Mouse (Mus musculus) lung, embryonic 16.5 days (tissue): ENCODE results near the gene Secisbp2l. TPM values are rescaled to one million over a fixed set of nuclear protein-coding genes. Genes with fewer than 3 reads are reported as not detected.

ENCODE experiments used
- ATAC-seq: fragments of 200-750 bp; cut with Nextera tagmentation; 2 replicates; pipeline ENCODE4 v1.8.0; 2017; ENCODE audit warnings: low read depth, mild to moderate bottlenecking, moderate library complexity
- H3K27ac ChIP-seq: fragments of 300-500 bp; sonication (generic); 2 replicates; pipeline ENCODE4 v1.5.1; 2014; ENCODE audit warnings: mild to moderate bottlenecking, control low read depth, low read length
- H3K27me3 ChIP-seq: fragments of 300-500 bp; sonication (generic); 2 replicates; pipeline ENCODE4 v1.6.1; 2014; ENCODE audit warnings: low read depth, low read length, mixed read lengths; ENCODE audit not compliant: control insufficient read depth, insufficient read depth
- H3K36me3 ChIP-seq: fragments of 300-500 bp; sonication (generic); 2 replicates; pipeline ENCODE4 v1.6.1; 2014; ENCODE audit warnings: low read length; ENCODE audit not compliant: control insufficient read depth, insufficient read depth
- H3K4me1 ChIP-seq: fragments of 300-500 bp; sonication (generic); replicated peaks from 2 replicates; pipeline ENCODE4 v1.6.1; 2014; ENCODE audit warnings: low read length, mixed read lengths; ENCODE audit not compliant: control insufficient read depth, insufficient read depth
- H3K4me2 ChIP-seq: fragments of 300-500 bp; sonication (generic); 2 replicates; pipeline ENCODE4 v1.6.1; 2014; ENCODE audit warnings: low read depth, low read length, control low read depth
- H3K4me3 ChIP-seq: fragments of 300-500 bp; sonication (generic); 2 replicates; pipeline ENCODE4 v1.5.1; 2014; ENCODE audit warnings: mild to moderate bottlenecking, low read length, control low read depth
- H3K9ac ChIP-seq: fragments of 300-500 bp; sonication (generic); 2 replicates; pipeline ENCODE4 v1.6.1; 2014; ENCODE audit warnings: low read length, control low read depth
- H3K9me3 ChIP-seq: fragments of 300-500 bp; sonication (generic); 2 replicates; pipeline ENCODE4 v1.6.1; 2016; ENCODE audit warnings: low read length; ENCODE audit not compliant: control insufficient read depth
- WGBS: fragments of 180-500 bp; shearing (Covaris S2); extraction: QIAGEN DNeasy Blood & Tissue Kit; methylation state at CpG from one replicate; pipeline ENCODE4 v1.1.7; 2014; 5-methylcytosine and 5-hydroxymethylcytosine counted together
- polyA plus RNA-seq: library from polyadenylated mRNA; unstranded; fragments of >200 nt; fragmentation: Nextera tagmentation; extraction: Ambion mirVana; gene quantifications from 2 replicates; pipeline ENCODE4 v1.2.1, GENCODE M21; 2015

Gene Secisbp2l
- polyA plus RNA-seq, result 20.6 TPM in 2 replicates

- Histone ChIP-seq H3K27me3 (no peaks in the 10 kb centered on the region), H3K9ac (peak within 1 kb of the TSS; percentile 93), H3K4me1 (peaks cover 7% of the 10 kb centered on the region), H3K36me3 (no peaks in the 10 kb centered on the region), H3K9me3 (no peaks in the 10 kb centered on the region), H3K4me3 (peak within 1 kb of the TSS; percentile 90), H3K27ac (peak within 1 kb of the TSS; percentile 80), H3K4me2 (peak within 1 kb of the TSS; percentile 81)
- WGBS, result under 1% methylated on average over 28 of the region's 28 CpGs
- peak; percentile 98 for ATAC-seq
Observed at GRCm38 (mm10) chr2:125782719-125783109, at the start of gene Secisbp2l. TSS of gene Secisbp2l (minus strand) at chr2:125782870.

GRCm38 (mm10) chr2:125829924-125830323 is 47.3 kb upstream of the Secisbp2l start:
- Histone ChIP-seq H3K9me3 (no peaks in the 10 kb centered on the region), H3K36me3 (peaks cover 29% of the 10 kb centered on the region), H3K4me2 (no peak overlapping the region), H3K4me3 (no peak overlapping the region), H3K27ac (no peak overlapping the region), H3K9ac (no peak overlapping the region), H3K27me3 (no peaks in the 10 kb centered on the region), H3K4me1 (no peaks in the 10 kb centered on the region)
- WGBS, result 89% methylated on average over 2 of the region's 2 CpGs
- no peak for ATAC-seq

DNA sequence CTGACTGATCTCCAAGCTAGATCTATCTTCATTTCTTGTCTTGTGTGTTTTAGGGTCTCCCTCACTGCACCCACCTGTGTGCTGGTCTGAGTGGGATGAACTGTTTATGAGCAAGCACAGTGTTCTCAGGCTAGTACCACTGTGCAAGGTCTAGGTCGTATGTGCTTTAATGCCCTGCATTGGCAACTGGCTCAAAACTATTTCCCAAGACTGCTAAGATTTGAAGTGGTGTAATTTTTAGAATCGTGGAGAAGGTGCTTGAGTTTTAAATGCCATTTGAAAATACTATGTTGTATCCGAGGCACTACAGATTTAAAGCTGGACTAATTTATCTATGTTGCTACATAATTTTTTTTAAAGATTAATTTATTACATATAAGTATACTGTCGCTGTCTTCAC is 45.2 kb upstream of the Secisbp2l start:
- 83% methylated on average over 4 of the region's 4 CpGs for WGBS

DNA sequence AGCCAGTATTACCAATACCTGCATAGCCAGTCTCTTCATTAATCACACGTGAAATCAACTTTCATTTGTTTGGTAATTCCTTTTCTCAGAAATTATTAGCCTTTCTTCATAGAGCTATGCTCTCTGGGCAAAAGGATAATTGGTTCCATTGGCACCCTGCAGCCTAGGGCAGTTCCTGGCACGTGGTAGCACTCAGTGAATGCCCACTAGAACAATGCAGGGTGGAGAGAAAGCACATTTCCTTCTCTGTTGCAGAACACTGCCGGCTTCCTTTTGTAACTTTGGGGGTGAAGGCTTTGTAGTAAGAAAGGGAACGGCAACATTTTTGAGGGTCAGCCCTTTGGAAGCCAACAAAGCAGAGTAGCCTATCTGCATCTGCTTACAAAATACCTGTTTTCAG is 43.5 kb upstream of the Secisbp2l start:
- Histone ChIP-seq H3K4me2 (no peak overlapping the region), H3K9ac (no peak overlapping the region), H3K27ac (no peak overlapping the region), H3K4me1 (no peaks in the 10 kb centered on the region), H3K9me3 (no peaks in the 10 kb centered on the region), H3K27me3 (no peaks in the 10 kb centered on the region), H3K36me3 (peaks cover 8% of the 10 kb centered on the region; the same call in 1 of the 2 replicates), H3K4me3 (no peak overlapping the region)
- no peak for ATAC-seq
- 77% methylated on average over 4 of the region's 4 CpGs for WGBS

More for the DNA sequence above, 45.2 kb upstream of the Secisbp2l start:
- no peak overlapping the region for H3K4me3 ChIP-seq
- H3K9ac ChIP-seq, result no peak overlapping the region
- H3K4me1 ChIP-seq, result no peaks in the 10 kb centered on the region
- no peaks in the 10 kb centered on the region for H3K27me3 ChIP-seq
- H3K9me3 ChIP-seq, result no peaks in the 10 kb centered on the region
- no peak overlapping the region for H3K4me2 ChIP-seq
- no peak overlapping the region for H3K27ac ChIP-seq
- ATAC-seq, result no peak
- H3K36me3 ChIP-seq, result peaks cover 20% of the 10 kb centered on the region

DNA sequence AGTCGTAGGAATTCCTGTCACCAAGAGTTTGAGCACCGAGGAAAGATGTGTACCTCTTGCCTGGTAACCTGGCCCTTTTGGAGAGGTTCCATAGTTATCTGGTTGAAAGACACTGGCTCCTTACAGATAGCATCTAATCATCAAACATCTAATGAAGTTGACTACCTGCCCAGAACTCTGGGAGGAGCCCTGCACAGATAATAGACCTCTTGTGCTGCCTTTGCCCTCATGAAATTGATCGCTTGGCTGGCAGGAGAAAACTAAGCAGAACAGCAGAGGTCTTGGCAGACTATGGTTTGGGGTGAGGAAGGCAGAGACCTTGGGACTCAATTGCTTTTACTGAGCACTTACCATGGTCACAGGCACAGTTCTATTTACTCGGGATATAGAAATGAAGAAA is 37.7 kb upstream of the Secisbp2l start:
- Histone ChIP-seq H3K4me1 (no peaks in the 10 kb centered on the region), H3K4me2 (no peak overlapping the region), H3K36me3 (no peaks in the 10 kb centered on the region), H3K9ac (no peak overlapping the region), H3K27ac (no peak overlapping the region), H3K4me3 (no peak overlapping the region), H3K9me3 (no peaks in the 10 kb centered on the region), H3K27me3 (no peaks in the 10 kb centered on the region)
- WGBS, result 72% methylated on average over 4 of the region's 4 CpGs
- ATAC-seq, result no peak

DNA sequence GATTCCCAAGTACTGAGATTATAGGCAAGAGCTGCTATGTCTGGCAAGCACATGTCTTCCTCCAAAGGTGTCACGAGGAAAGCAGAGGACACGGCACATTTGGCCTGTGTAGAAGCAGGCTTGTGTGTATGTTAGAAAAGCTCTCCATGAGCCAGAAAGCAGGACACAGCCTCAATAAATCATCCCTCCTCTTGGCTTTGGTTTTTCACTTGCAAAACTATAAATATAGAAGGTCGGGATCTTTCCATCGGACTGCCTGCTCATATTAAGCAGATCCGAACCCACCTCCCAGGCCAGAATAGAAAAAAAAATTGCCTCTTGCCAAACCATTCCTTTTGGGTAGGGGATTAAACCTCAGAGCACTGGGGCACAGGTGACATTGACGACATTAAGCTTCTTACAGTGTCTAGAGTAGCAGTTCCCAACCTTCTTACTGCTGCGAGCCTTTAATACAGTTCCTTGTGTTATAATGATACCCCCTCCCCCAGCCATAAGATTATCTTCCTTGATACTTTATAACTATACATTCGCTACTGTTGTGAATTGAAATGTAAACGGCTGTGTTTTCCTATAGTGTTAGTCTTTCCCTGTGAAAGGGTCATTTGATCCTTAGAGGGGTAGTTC is 31.4 kb upstream of the Secisbp2l start:
- H3K4me2 ChIP-seq, result no peak overlapping the region
- no peaks in the 10 kb centered on the region for H3K36me3 ChIP-seq
- H3K9me3 ChIP-seq, result no peaks in the 10 kb centered on the region
- H3K27ac ChIP-seq, result no peak overlapping the region
- no peak overlapping the region for H3K4me3 ChIP-seq
- no peaks in the 10 kb centered on the region for H3K4me1 ChIP-seq
- no peaks in the 10 kb centered on the region for H3K27me3 ChIP-seq
- no peak overlapping the region for H3K9ac ChIP-seq
- ATAC-seq, result no peak
- 51% methylated on average over 9 of the region's 9 CpGs for WGBS

GRCm38 (mm10) chr2:125811332-125811731 is 28.7 kb upstream of the Secisbp2l start:
- no peak overlapping the region for H3K4me3 ChIP-seq
- H3K27ac ChIP-seq, result no peak overlapping the region
- 67% methylated on average over 2 of the region's 2 CpGs for WGBS
- no peak for ATAC-seq
- no peak overlapping the region for H3K9ac ChIP-seq
- H3K27me3 ChIP-seq, result no peaks in the 10 kb centered on the region
- no peaks in the 10 kb centered on the region for H3K9me3 ChIP-seq
- H3K36me3 ChIP-seq, result no peaks in the 10 kb centered on the region
- no peak overlapping the region for H3K4me2 ChIP-seq
- no peaks in the 10 kb centered on the region for H3K4me1 ChIP-seq

GRCm38 (mm10) chr2:125809551-125809950 is 26.9 kb upstream of the Secisbp2l start:
- Histone ChIP-seq H3K36me3 (no peaks in the 10 kb centered on the region), H3K27ac (no peak overlapping the region), H3K4me1 (no peaks in the 10 kb centered on the region), H3K4me3 (no peak overlapping the region), H3K27me3 (no peaks in the 10 kb centered on the region), H3K9me3 (no peaks in the 10 kb centered on the region), H3K9ac (no peak overlapping the region), H3K4me2 (no peak overlapping the region)
- ATAC-seq, result no peak
- 77% methylated on average over 7 of the region's 7 CpGs for WGBS

DNA sequence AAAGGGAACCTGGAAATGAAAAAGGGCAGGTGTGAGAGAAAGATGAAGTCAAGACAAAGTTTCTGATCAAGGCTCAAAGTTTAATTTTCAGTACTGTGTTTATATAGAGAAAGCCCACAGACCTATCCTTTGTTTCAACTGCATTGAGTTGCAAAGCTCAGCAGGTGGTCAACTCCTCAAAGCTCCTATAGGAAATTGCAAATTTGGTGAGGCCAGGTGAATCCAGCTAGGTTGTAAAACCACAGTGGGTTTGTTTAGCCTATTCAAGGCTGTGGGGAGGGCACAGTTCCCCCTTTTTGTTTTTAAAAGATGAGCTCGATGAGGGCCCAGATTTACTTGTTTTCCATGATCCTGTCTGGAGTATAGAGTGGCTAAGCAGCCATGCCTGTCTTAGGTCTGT is 23.2 kb upstream of the Secisbp2l start:
- Histone ChIP-seq H3K9me3 (no peaks in the 10 kb centered on the region), H3K4me1 (peaks cover 4% of the 10 kb centered on the region; the same call in 1 of the 2 replicates), H3K4me2 (no peak overlapping the region), H3K27me3 (no peaks in the 10 kb centered on the region), H3K4me3 (no peak overlapping the region), H3K36me3 (no peaks in the 10 kb centered on the region), H3K27ac (no peak overlapping the region), H3K9ac (no peak overlapping the region)
- no peak for ATAC-seq
- 65% methylated on average over 1 of the region's 1 CpGs for WGBS

DNA sequence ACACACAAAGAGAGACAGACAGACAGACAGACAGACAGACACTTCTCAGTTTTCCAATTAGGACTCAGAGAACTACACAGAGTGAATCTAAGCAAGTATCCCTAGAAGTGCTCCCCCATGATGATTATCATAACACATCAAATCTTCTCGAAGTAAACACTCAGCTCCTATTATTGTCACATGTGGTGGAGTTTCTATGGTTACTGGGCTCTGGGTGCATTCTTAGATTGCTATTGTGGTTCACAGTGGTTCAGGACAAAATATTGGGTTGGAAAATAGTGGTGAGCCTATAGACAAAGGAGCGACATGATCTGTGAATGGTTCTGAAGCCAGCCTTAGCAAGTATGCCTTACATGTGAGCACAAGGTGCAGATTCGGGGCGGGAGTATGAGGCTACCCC is 19.3 kb upstream of the Secisbp2l start:
- ATAC-seq, result no peak
- 78% methylated on average over 4 of the region's 4 CpGs for WGBS
- H3K36me3 ChIP-seq, result no peaks in the 10 kb centered on the region

More for the DNA sequence above, 19.3 kb upstream of the Secisbp2l start:
- no peak overlapping the region for H3K4me2 ChIP-seq
- no peak overlapping the region for H3K4me3 ChIP-seq
- H3K27ac ChIP-seq, result no peak overlapping the region
- peaks cover 7% of the 10 kb centered on the region for H3K4me1 ChIP-seq
- H3K9ac ChIP-seq, result no peak overlapping the region
- no peaks in the 10 kb centered on the region for H3K9me3 ChIP-seq
- no peaks in the 10 kb centered on the region for H3K27me3 ChIP-seq
